Comparison of ENCODE assay signal across 28 mouse cellular contexts in genomic region chr1:64917966-64918365, GRCm38 (mm10). TPM values are rescaled to one million over a fixed set of nuclear protein-coding genes. Genes with fewer than 3 reads are reported as not detected.
DNase-seq lines count a peak whose midpoint lies in the region; ATAC-seq and TF ChIP-seq lines count a peak whose summit lies in the region.
"Had no signal": no experiment of that assay in that cellular context is flagged by ENCODE, and none has a peak within 500 bp of the region (broad histone marks: within the 10 kb centered on the region; RNA-seq: fewer than 3 reads in every experiment).

No protein-coding gene starts in this region.

- H3K27ac ChIP-seq in gastrocnemius, adult 2 months = peak overlapping the region; percentile 84; the same call in 1 of the 2 replicates
- peak overlapping the region; percentile 90 for H3K27ac ChIP-seq in layer of hippocampus, adult 2 months
- 0 out of 2 replicates have a peak overlapping the region, but pooled peaks have one; percentile 0 for H3K27ac ChIP-seq in limb, embryonic 15.5 days
- no peak overlapping the region for H3K27ac ChIP-seq in neural tube, embryonic 15.5 days (replicated peaks)
- H3K27ac ChIP-seq: embryonic facial prominence, embryonic 13.5 days; forebrain, embryonic 12.5 days; forebrain, embryonic 15.5 days; heart, embryonic 15.5 days; hindbrain, embryonic 14.5 days; hindbrain, postnatal 0 days had no signal

- ATAC-seq in limb, embryonic 15.5 days (ENCODE audit: insufficient number of reproducible peaks, low FRiP score, low TSS enrichment, low read depth) = no peak
- no peak for ATAC-seq in neural tube, embryonic 15.5 days (ENCODE audit: low FRiP score)
- ATAC-seq: Patski had no signal

- H3K4me1 ChIP-seq in limb, embryonic 15.5 days = peaks cover 13% of the 10 kb centered on the region; the same call in 1 of the 2 replicates
- peaks cover 12% of the 10 kb centered on the region for H3K4me1 ChIP-seq in neural tube, embryonic 15.5 days

- 52% methylated on average over 7 of the region's 7 CpGs for WGBS in limb, embryonic 15.5 days
- WGBS in neural tube, embryonic 15.5 days = 79% methylated on average over 7 of the region's 7 CpGs

- intact Hi-C loops in gastrocnemius, adult 2 months (cut with DNase I) = loop anchor here (1.0 to 5.0 kb wide), 3 partner anchors 126 to 201 kb away; no protein-coding TSS in a partner anchor

- H3K9me3 ChIP-seq in limb, embryonic 15.5 days = no peaks in the 10 kb centered on the region
- no peaks in the 10 kb centered on the region for H3K9me3 ChIP-seq in neural tube, embryonic 15.5 days (replicated peaks)
- H3K9me3 ChIP-seq: embryonic facial prominence, embryonic 10.5 days; embryonic facial prominence, embryonic 13.5 days; forebrain, embryonic 12.5 days; forebrain, embryonic 15.5 days; heart, embryonic 12.5 days; heart, embryonic 15.5 days had no signal

- peaks cover 8% of the 10 kb centered on the region for H3K36me3 ChIP-seq in limb, embryonic 15.5 days
- H3K36me3 ChIP-seq in neural tube, embryonic 15.5 days = peaks cover 12% of the 10 kb centered on the region; the same call in 1 of the 2 replicates
- H3K36me3 ChIP-seq: forebrain, embryonic 15.5 days had no signal

- no peak for DNase-seq in gastrocnemius, adult 2 months
- no peak for DNase-seq in gastrocnemius, postnatal 4 days (ENCODE audit: low spot score in 2 of 2)
- DNase-seq in layer of hippocampus, adult 2 months (ENCODE audit: low spot score in 2 of 2) = no peak
- DNase-seq in layer of hippocampus, postnatal 14 days (ENCODE audit: low spot score in 2 of 2) = no peak
- DNase-seq in retina, postnatal 1 day = peak; percentile 22
- DNase-seq in retina, embryonic 14.5 days (ENCODE audit: low spot score) = no peak
- DNase-seq: adrenal gland, postnatal 14 days; cerebellum, adult 11-12 months; cerebellum, adult 8-10 months; cerebellum, postnatal 10 days; cerebellum, postnatal 36 days; embryo, embryonic 11 days; gastrocnemius, postnatal 10 days; gastrocnemius, postnatal 36 days; heart, adult 18-20 months; heart, postnatal 10 days had no signal

- no peaks in the 10 kb centered on the region for H3K27me3 ChIP-seq in limb, embryonic 15.5 days
- H3K27me3 ChIP-seq in neural tube, embryonic 15.5 days (replicated peaks) = peaks cover 8% of the 10 kb centered on the region
- H3K27me3 ChIP-seq: embryonic facial prominence, embryonic 13.5 days; heart, embryonic 12.5 days; heart, embryonic 15.5 days; Patski had no signal

- no peak overlapping the region for H3K9ac ChIP-seq in limb, embryonic 15.5 days
- no peak overlapping the region for H3K9ac ChIP-seq in neural tube, embryonic 15.5 days (replicated peaks)
- H3K9ac ChIP-seq: embryonic facial prominence, embryonic 13.5 days; forebrain, embryonic 12.5 days; forebrain, embryonic 15.5 days; heart, embryonic 12.5 days; heart, embryonic 15.5 days; hindbrain, embryonic 14.5 days had no signal

- H3K4me3 ChIP-seq in gastrocnemius, adult 2 months = no peak overlapping the region
- no peak overlapping the region for H3K4me3 ChIP-seq in layer of hippocampus, adult 2 months
- no peak overlapping the region for H3K4me3 ChIP-seq in limb, embryonic 15.5 days
- H3K4me3 ChIP-seq in neural tube, embryonic 15.5 days (replicated peaks) = no peak overlapping the region
- H3K4me3 ChIP-seq: embryonic facial prominence, embryonic 10.5 days; embryonic facial prominence, embryonic 13.5 days; erythroblast, embryonic 14.5 days; forebrain, embryonic 12.5 days; forebrain, embryonic 15.5 days; heart, embryonic 12.5 days; heart, embryonic 15.5 days had no signal

- no peak for TF ChIP-seq CTCF in gastrocnemius, adult 2 months (IDR thresholded peaks at IDR 0.05)
- TF ChIP-seq CTCF in layer of hippocampus, adult 2 months (conservative IDR thresholded peaks at IDR 0.05) = no peak

- no peak overlapping the region for H3K4me2 ChIP-seq in limb, embryonic 15.5 days
- no peak overlapping the region for H3K4me2 ChIP-seq in neural tube, embryonic 15.5 days
- H3K4me2 ChIP-seq: forebrain, embryonic 15.5 days; hindbrain, embryonic 14.5 days had no signal

RNA-seq across cellular contexts. Expression of gene Plekhm3, which starts 38.7 kb away (rescaled TPM):
- total RNA-seq in gastrocnemius, adult 2 months (2021) = 1 to 10 TPM; 6.6 to 7.9 TPM
- total RNA-seq in gastrocnemius, postnatal 4 days (2021) = 1 to 10 TPM; 6.5 to 7.0 TPM
- 10 to 100 TPM; 35.6 to 36.0 TPM for total RNA-seq in layer of hippocampus, adult 2 months (2021)
- total RNA-seq in layer of hippocampus, postnatal 14 days (2021) = 10 to 100 TPM; 25.0 to 29.3 TPM
- 5.4 and 6.6 TPM in 2 replicates for polyA plus RNA-seq in limb, embryonic 15.5 days (2015; fragmentation: Nextera tagmentation; extraction: Ambion mirVana)
- 10.8 and 12.0 TPM in 2 replicates for polyA plus RNA-seq in neural tube, embryonic 15.5 days (2015; fragmentation: Nextera tagmentation; extraction: Ambion mirVana)
